In the genomic region with DNA sequence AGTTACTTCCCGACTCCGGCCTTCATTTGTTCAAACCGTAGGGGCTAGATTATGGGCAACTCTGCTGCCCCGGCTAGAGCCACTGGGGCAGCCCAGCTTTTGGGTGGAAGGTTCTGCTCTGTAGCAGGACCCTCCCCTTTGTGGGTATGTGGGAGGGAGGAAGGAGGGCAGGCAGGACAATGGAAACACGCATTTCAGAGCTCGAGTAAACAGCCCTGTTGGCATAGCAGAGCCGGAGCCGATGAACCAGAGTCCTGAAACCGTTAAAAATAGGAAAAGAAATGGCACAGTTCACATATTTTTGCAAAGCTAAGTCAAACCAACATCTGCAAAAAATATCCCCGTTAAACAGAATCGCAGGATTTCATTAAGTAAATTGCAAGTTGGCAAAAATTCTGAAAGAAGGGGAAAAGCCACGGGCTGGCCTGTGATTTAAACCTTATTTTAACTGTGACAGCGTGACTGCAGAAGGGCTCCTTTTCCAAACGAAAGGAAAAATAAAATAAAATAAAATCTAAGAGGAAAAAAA, we compare ENCODE assay signal across 9 mouse cellular contexts. TPM values are rescaled to one million over a fixed set of nuclear protein-coding genes. Genes with fewer than 3 reads are reported as not detected.
A peak's percentile ranks its signal among the peaks of the same experiment; 100 is the strongest.
DNase-seq lines count a peak whose midpoint lies in the region; ATAC-seq and TF ChIP-seq lines count a peak whose summit lies in the region.
"Had no signal": no experiment of that assay in that cellular context is flagged by ENCODE, and none has a peak within 500 bp of the region (broad histone marks: within the 10 kb centered on the region; RNA-seq: fewer than 3 reads in every experiment).

No protein-coding gene starts in this region.

- H3K4me1 ChIP-seq in hindbrain, embryonic 12.5 days, result peaks cover 51% of the 10 kb centered on the region
- peaks cover 5% of the 10 kb centered on the region; the same call in 1 of the 2 replicates for H3K4me1 ChIP-seq in hindbrain, postnatal 0 days (ENCODE audit: insufficient read depth, low read length)
- peaks cover 33% of the 10 kb centered on the region for H3K4me1 ChIP-seq in neural tube, embryonic 15.5 days
- peaks cover 26% of the 10 kb centered on the region for H3K4me1 ChIP-seq in forebrain, embryonic 14.5 days (ENCODE audit: control insufficient read depth, insufficient read depth, low read length)
- peaks cover 21% of the 10 kb centered on the region for H3K4me1 ChIP-seq in stomach, postnatal 0 days (replicated peaks; ENCODE audit: control insufficient read depth, insufficient read depth)

- no peaks in the 10 kb centered on the region for H3K9me3 ChIP-seq in hindbrain, embryonic 12.5 days (replicated peaks)
- no peaks in the 10 kb centered on the region for H3K9me3 ChIP-seq in hindbrain, postnatal 0 days (ENCODE audit: low read length)
- H3K9me3 ChIP-seq in neural tube, embryonic 15.5 days (replicated peaks), result no peaks in the 10 kb centered on the region
- no peaks in the 10 kb centered on the region for H3K9me3 ChIP-seq in forebrain, embryonic 14.5 days (replicated peaks; ENCODE audit: control insufficient read depth, low read length)
- H3K9me3 ChIP-seq in stomach, postnatal 0 days (ENCODE audit: control insufficient read depth, low read length), result no peaks in the 10 kb centered on the region
- H3K9me3 ChIP-seq: liver, embryonic 13.5 days had no signal

- no peak for ATAC-seq in hindbrain, embryonic 12.5 days (ENCODE audit: low FRiP score)
- no peak for ATAC-seq in hindbrain, postnatal 0 days
- ATAC-seq in neural tube, embryonic 15.5 days (ENCODE audit: low FRiP score), result no peak
- ATAC-seq in forebrain, embryonic 14.5 days, result no peak
- ATAC-seq in stomach, postnatal 0 days (ENCODE audit: low FRiP score, low TSS enrichment), result no peak

- WGBS in hindbrain, embryonic 12.5 days, result 51% methylated on average over 14 of the region's 14 CpGs
- 45% methylated on average over 14 of the region's 14 CpGs for WGBS in hindbrain, postnatal 0 days
- 32% methylated on average over 14 of the region's 14 CpGs for WGBS in neural tube, embryonic 15.5 days
- WGBS in forebrain, embryonic 14.5 days, result 24% methylated on average over 14 of the region's 14 CpGs
- WGBS in stomach, postnatal 0 days, result 40% methylated on average over 14 of the region's 14 CpGs

- no peaks in the 10 kb centered on the region for H3K27me3 ChIP-seq in hindbrain, embryonic 12.5 days
- H3K27me3 ChIP-seq in hindbrain, postnatal 0 days (ENCODE audit: insufficient read depth, low read length), result no peaks in the 10 kb centered on the region
- H3K27me3 ChIP-seq in neural tube, embryonic 15.5 days (replicated peaks), result no peaks in the 10 kb centered on the region
- no peaks in the 10 kb centered on the region for H3K27me3 ChIP-seq in forebrain, embryonic 14.5 days (replicated peaks; ENCODE audit: control insufficient read depth, insufficient read depth, low read length)
- no peaks in the 10 kb centered on the region for H3K27me3 ChIP-seq in stomach, postnatal 0 days (ENCODE audit: control insufficient read depth, insufficient read depth, low read length)

- DNase-seq in hindbrain, postnatal 0 days (ENCODE audit: low spot score), result no peak
- no peak for DNase-seq in neural tube, embryonic 10.5 days (ENCODE audit: extremely low spot score, low spot score)
- DNase-seq in forebrain, embryonic 14.5 days (ENCODE audit: low spot score), result no peak
- no peak for DNase-seq in stomach, postnatal 0 days (ENCODE audit: low spot score)
- DNase-seq in urinary bladder, postnatal 10 days (ENCODE audit: low spot score), result no peak
- DNase-seq: layer of hippocampus, adult 9-11 months; liver, embryonic 13.5 days had no signal

- no peaks in the 10 kb centered on the region for H3K36me3 ChIP-seq in hindbrain, embryonic 12.5 days
- H3K36me3 ChIP-seq in hindbrain, postnatal 0 days (ENCODE audit: insufficient read depth, low read length), result no peaks in the 10 kb centered on the region
- no peaks in the 10 kb centered on the region for H3K36me3 ChIP-seq in neural tube, embryonic 15.5 days
- no peaks in the 10 kb centered on the region for H3K36me3 ChIP-seq in forebrain, embryonic 14.5 days (ENCODE audit: control insufficient read depth, insufficient read depth, low read length)
- no peaks in the 10 kb centered on the region for H3K36me3 ChIP-seq in stomach, postnatal 0 days (ENCODE audit: control insufficient read depth, insufficient read depth, low read length)
- H3K36me3 ChIP-seq: liver, embryonic 13.5 days had no signal

- H3K4me2 ChIP-seq in hindbrain, embryonic 12.5 days (replicated peaks), result no peak overlapping the region
- no peak overlapping the region for H3K4me2 ChIP-seq in hindbrain, postnatal 0 days (ENCODE audit: low read depth, low read length)
- no peak overlapping the region for H3K4me2 ChIP-seq in neural tube, embryonic 15.5 days
- no peak overlapping the region for H3K4me2 ChIP-seq in forebrain, embryonic 14.5 days (ENCODE audit: low read length)
- H3K4me2 ChIP-seq in stomach, postnatal 0 days (replicated peaks; ENCODE audit: low read depth), result no peak overlapping the region
- H3K4me2 ChIP-seq: liver, embryonic 13.5 days had no signal

- H3K27ac ChIP-seq in hindbrain, embryonic 12.5 days, result 0 out of 2 replicates have a peak overlapping the region, but pooled peaks have one; percentile 23
- no peak overlapping the region; the same call in 1 of the 2 replicates for H3K27ac ChIP-seq in hindbrain, postnatal 0 days
- peak overlapping the region; percentile 33; the same call in 1 of the 2 replicates for H3K27ac ChIP-seq in neural tube, embryonic 15.5 days (replicated peaks)
- peak overlapping the region; percentile 17; the same call in 1 of the 2 replicates for H3K27ac ChIP-seq in forebrain, embryonic 14.5 days (ENCODE audit: low read depth, low read length)
- H3K27ac ChIP-seq in stomach, postnatal 0 days (replicated peaks), result peak overlapping the region; percentile 20; the same call in 1 of the 2 replicates

- no peak for TF ChIP-seq CTCF in hindbrain, postnatal 0 days (IDR thresholded peaks at IDR 0.05; ENCODE audit: low read depth)
- TF ChIP-seq CTCF in stomach, postnatal 0 days (IDR thresholded peaks at IDR 0.05; ENCODE audit: low read depth), result no peak

- no peak for TF ChIP-seq EP300 in stomach, postnatal 0 days (optimal IDR thresholded peaks at IDR 0.05)

- no peak overlapping the region for H3K4me3 ChIP-seq in hindbrain, embryonic 12.5 days
- H3K4me3 ChIP-seq in hindbrain, postnatal 0 days (ENCODE audit: low read length), result no peak overlapping the region
- H3K4me3 ChIP-seq in neural tube, embryonic 15.5 days (replicated peaks), result no peak overlapping the region
- no peak overlapping the region for H3K4me3 ChIP-seq in forebrain, embryonic 14.5 days (ENCODE audit: low read depth, low read length)
- no peak overlapping the region for H3K4me3 ChIP-seq in stomach, postnatal 0 days (ENCODE audit: low read depth, low read length)
- H3K4me3 ChIP-seq: liver, embryonic 13.5 days had no signal

- no peak overlapping the region for H3K9ac ChIP-seq in hindbrain, embryonic 12.5 days
- no peak overlapping the region for H3K9ac ChIP-seq in hindbrain, postnatal 0 days (replicated peaks; ENCODE audit: low read length)
- H3K9ac ChIP-seq in neural tube, embryonic 15.5 days (replicated peaks), result no peak overlapping the region
- H3K9ac ChIP-seq in forebrain, embryonic 14.5 days (ENCODE audit: low read length), result peak overlapping the region; percentile 26; the same call in 1 of the 2 replicates
- no peak overlapping the region for H3K9ac ChIP-seq in stomach, postnatal 0 days (ENCODE audit: low read length)
- H3K9ac ChIP-seq: liver, embryonic 13.5 days had no signal

RNA-seq across cellular contexts. Expression of a gene that starts 48.1 kb away (rescaled TPM):
- 12.4 and 13.0 TPM in 2 replicates for polyA plus RNA-seq in hindbrain, embryonic 12.5 days (2016; fragmentation: Nextera tagmentation; extraction: Ambion mirVana)
- 11.9 and 13.2 TPM in 2 replicates for total RNA-seq in hindbrain, postnatal 0 days (2014; rRNA removed)
- polyA plus RNA-seq in hindbrain, postnatal 0 days (2015; fragmentation: Nextera tagmentation; extraction: Ambion mirVana), result 1.3 and 1.7 TPM in 2 replicates
- polyA plus RNA-seq in neural tube, embryonic 15.5 days (2015; fragmentation: Nextera tagmentation; extraction: Ambion mirVana), result 1.8 and 3.0 TPM in 2 replicates
- 1.8 and 1.9 TPM in 2 replicates for polyA plus RNA-seq in forebrain, embryonic 14.5 days (2014; fragmentation: Nextera tagmentation; extraction: Ambion mirVana)
- 6.0 and 7.3 TPM in 2 replicates for polyA plus RNA-seq in stomach, postnatal 0 days (2015; fragmentation: Nextera tagmentation; extraction: Ambion mirVana)
